Mouse (Mus musculus) layer of hippocampus, adult 8-10 months (tissue): ENCODE results near the gene Dcaf10. TPM values are rescaled to one million over a fixed set of nuclear protein-coding genes. Genes with fewer than 3 reads are reported as not detected.
A peak's percentile ranks its signal among the peaks of the same experiment; 100 is the strongest.

ENCODE experiments used
- DNase-seq, 2 experiments: peaks; one replicate each; pipeline ENCODE4 v3.0.0; 2022; ENCODE audit warnings: low spot score in 2 of 2
- microRNA-seq, 2 experiments: library from miRNA; unstranded; fragments of <30 nt; microRNA quantifications; one replicate each; pipeline ENCODE4 v1.2.0; 2022
- total RNA-seq, 4 experiments: library from RNA; stranded (reverse); gene quantifications; 2 replicates each; pipeline ENCODE4 v1.2.4; 2022

Gene Dcaf10
- total RNA-seq, 4 experiments from 2014 or later: 14.9 to 16.7 (median 15.7) TPM

DNA sequence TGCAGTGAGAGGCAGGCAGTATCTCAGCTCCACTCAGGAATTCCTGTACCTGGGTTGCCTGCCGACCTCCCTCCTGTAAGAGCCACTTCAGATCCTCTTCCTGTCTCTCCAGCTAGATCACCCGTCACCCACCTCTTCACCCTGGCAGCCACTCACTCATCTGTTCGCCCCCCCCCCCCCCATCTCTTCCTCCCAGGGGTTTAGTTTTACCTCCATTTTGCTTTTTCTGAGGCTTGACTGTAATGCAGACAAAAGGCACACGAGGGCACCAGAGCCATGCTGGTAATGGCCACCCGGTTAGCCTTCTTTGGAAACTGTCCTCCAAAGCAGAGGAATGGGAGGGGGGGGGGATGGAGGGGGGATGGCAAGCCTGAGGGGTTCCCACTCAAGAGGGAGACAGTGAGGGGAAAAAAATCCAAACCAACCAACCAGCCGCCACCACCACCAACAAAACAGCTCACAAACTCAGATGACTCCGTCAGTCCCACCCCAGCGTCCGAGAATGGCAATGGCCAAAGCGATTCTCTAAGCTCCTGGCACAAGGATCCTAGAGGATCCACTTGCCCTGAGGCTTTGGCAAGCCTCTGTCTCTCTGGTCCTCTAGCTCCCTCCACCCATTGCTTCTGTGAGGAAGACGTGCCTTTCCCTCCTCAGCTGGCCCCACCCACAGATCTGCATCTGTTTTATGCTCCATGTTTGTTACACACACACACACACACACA is 76.5 kb downstream of the Dcaf10 start:
- peak in 1 of 2 experiments; percentile 38 for DNase-seq

GRCm38 (mm10) chr4:45419051-45419450 is 77.2 kb downstream of the Dcaf10 start:
- no peak for DNase-seq

DNA sequence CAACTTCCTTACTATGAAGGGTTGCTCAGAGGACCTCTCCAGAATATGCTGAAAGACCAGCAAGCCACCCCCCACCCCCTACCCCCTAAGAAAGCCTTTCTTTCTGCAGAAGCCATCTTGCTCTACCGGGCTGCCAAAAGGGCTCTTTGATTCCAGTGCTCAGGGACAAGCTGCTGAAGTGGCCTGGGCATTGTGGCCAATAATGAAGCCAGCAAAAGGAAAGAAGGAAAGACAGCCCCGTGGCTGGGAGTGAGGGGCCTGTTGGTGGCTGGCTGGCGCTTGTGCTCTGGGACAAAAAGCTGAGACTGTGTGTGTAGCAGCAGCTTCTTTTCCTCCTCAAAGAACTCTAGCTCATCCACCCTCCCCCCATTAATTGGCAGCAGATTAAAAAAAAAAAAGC is 78.8 kb downstream of the Dcaf10 start:
- DNase-seq: no peak

GRCm38 (mm10) chr4:45421519-45422260 is 79.8 kb downstream of the Dcaf10 start:
- no peak for DNase-seq

GRCm38 (mm10) chr4:45422640-45423039 is 80.7 kb downstream of the Dcaf10 start:
- no peak for DNase-seq

DNA sequence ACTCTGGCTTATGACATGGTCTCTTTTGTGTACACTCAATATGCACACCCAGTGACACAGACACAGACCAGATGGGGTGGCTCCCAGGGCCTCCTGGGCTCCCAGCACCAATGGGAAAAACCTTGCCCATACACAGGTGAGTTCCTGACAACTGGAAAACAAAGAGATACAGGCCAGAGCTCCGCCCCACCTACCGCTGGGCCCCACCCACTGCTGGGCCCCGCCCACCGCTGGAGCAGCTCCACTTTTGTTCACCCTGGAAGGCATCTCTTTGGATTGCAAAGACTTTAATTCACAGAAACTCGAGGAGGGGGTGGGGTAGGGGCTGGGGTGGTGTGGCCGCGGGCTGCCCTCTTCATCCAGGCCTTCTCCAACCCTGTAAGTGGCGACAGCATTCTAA is 81.5 kb downstream of the Dcaf10 start:
- DNase-seq: no peak

GRCm38 (mm10) chr4:45426724-45427457 is 85.0 kb downstream of the Dcaf10 start:
- DNase-seq: no peak

Small RNA genes lying within 50 kb of the gene (microRNA-seq; reads per million reads assigned to microRNA genes)
- gene Gm25692: 0 reads per million in 2 experiments

Other genes starting within 250 kb of the Dcaf10 start
- gene Tomm5, start 234.0 kb upstream of the Dcaf10 start, total RNA-seq: 10 to 100 TPM; 56.8 to 69.2 (median 64.7) TPM
- gene Frmpd1, start 157.2 kb upstream of the Dcaf10 start, total RNA-seq: 10 to 100 TPM; 10.0 to 14.9 (median 12.5) TPM
- 10 to 100 TPM; 10.5 to 19.0 (median 17.0) TPM for gene Trmt10b, start 45.0 kb upstream of the Dcaf10 start, total RNA-seq
- gene Exosc3, start 631 bp downstream of the Dcaf10 start, total RNA-seq: 10 to 100 TPM; 11.4 to 17.6 (median 15.0) TPM
- 100 to 1,000 TPM; 103 to 145 (median 128) TPM for gene Slc25a51, start 66.7 kb downstream of the Dcaf10 start, total RNA-seq
- 10 to 100 TPM; 13.1 to 18.1 (median 14.1) TPM for gene Shb, start 190.4 kb downstream of the Dcaf10 start, total RNA-seq